Mouse (Mus musculus): Measurements from ENCODE around the gene Ndufa4l2. TPM values are rescaled to one million over a fixed set of nuclear protein-coding genes. Genes with fewer than 3 reads are reported as not detected.
A peak's percentile ranks its signal among the peaks of the same experiment; 100 is the strongest.

Gene Ndufa4l2
- polyA plus RNA-seq (2012): 1.1 and 2.6 TPM in 2 replicates

- peaks cover 76% of the 10 kb centered on the region for H3K4me1 ChIP-seq (ENCODE audit: control insufficient read depth)
- peaks cover 15% of the 10 kb centered on the region; the same call in 1 of the 2 replicates for H3K9me3 ChIP-seq (ENCODE audit: control insufficient read depth, low read length)
- no peak for TF ChIP-seq TAL1 (IDR thresholded peaks at IDR 0.05; ENCODE audit: low read length)
- no peak for TF ChIP-seq GATA1 (IDR thresholded peaks at IDR 0.05; ENCODE audit: low read length)
- H3K4me3 ChIP-seq (replicated peaks): peak within 1 kb of the TSS; percentile 39
- peaks cover 32% of the 10 kb centered on the region for H3K36me3 ChIP-seq (ENCODE audit: control insufficient read depth)
- H3K27me3 ChIP-seq (ENCODE audit: control insufficient read depth): peaks cover 72% of the 10 kb centered on the region
Observed at GRCm38 (mm10) chr10:127514764-127515163, at the start of gene Ndufa4l2. TSS of gene Ndufa4l2 (plus strand) at chr10:127514967.

- H3K4me1 ChIP-seq (ENCODE audit: control insufficient read depth): no peaks in the 10 kb centered on the region; the same call in 1 of the 2 replicates
- H3K27me3 ChIP-seq (ENCODE audit: control insufficient read depth): no peaks in the 10 kb centered on the region
- TF ChIP-seq TAL1 (IDR thresholded peaks at IDR 0.05; ENCODE audit: low read length): no peak
- no peak for TF ChIP-seq GATA1 (IDR thresholded peaks at IDR 0.05; ENCODE audit: low read length)
- H3K36me3 ChIP-seq (ENCODE audit: control insufficient read depth): peaks cover 40% of the 10 kb centered on the region
- H3K4me3 ChIP-seq (replicated peaks): no peak overlapping the region
- H3K9me3 ChIP-seq (ENCODE audit: control insufficient read depth, low read length): no peaks in the 10 kb centered on the region
Observed at GRCm38 (mm10) chr10:127471281-127471988, 43.3 kb upstream of the Ndufa4l2 start.

GRCm38 (mm10) chr10:127472722-127473121, 42.0 kb upstream of the Ndufa4l2 start:
- Histone ChIP-seq H3K9me3 (ENCODE audit: control insufficient read depth, low read length) (no peaks in the 10 kb centered on the region), H3K27me3 (ENCODE audit: control insufficient read depth) (no peaks in the 10 kb centered on the region), H3K4me3 (replicated peaks) (no peak overlapping the region), H3K36me3 (ENCODE audit: control insufficient read depth) (peaks cover 50% of the 10 kb centered on the region), H3K4me1 (ENCODE audit: control insufficient read depth) (no peaks in the 10 kb centered on the region; the same call in 1 of the 2 replicates)
- TF ChIP-seq GATA1 (IDR thresholded peaks at IDR 0.05; ENCODE audit: low read length) (no peak), TAL1 (IDR thresholded peaks at IDR 0.05; ENCODE audit: low read length) (no peak)

- no peaks in the 10 kb centered on the region for H3K27me3 ChIP-seq (ENCODE audit: control insufficient read depth)
- H3K4me3 ChIP-seq (replicated peaks): no peak overlapping the region
- TF ChIP-seq TAL1 (IDR thresholded peaks at IDR 0.05; ENCODE audit: low read length) (no peak), GATA1 (IDR thresholded peaks at IDR 0.05; ENCODE audit: low read length) (no peak)
- H3K9me3 ChIP-seq (ENCODE audit: control insufficient read depth, low read length): no peaks in the 10 kb centered on the region
- H3K36me3 ChIP-seq (ENCODE audit: control insufficient read depth): peaks cover 50% of the 10 kb centered on the region
- H3K4me1 ChIP-seq (ENCODE audit: control insufficient read depth): no peaks in the 10 kb centered on the region; the same call in 1 of the 2 replicates
Observed at GRCm38 (mm10) chr10:127475175-127475574, 39.6 kb upstream of the Ndufa4l2 start.

- no peak overlapping the region for H3K4me3 ChIP-seq (replicated peaks)
- no peaks in the 10 kb centered on the region; the same call in 1 of the 2 replicates for H3K4me1 ChIP-seq (ENCODE audit: control insufficient read depth)
- peaks cover 58% of the 10 kb centered on the region for H3K36me3 ChIP-seq (ENCODE audit: control insufficient read depth)
- no peak for TF ChIP-seq GATA1 (IDR thresholded peaks at IDR 0.05; ENCODE audit: low read length)
- no peak for TF ChIP-seq TAL1 (IDR thresholded peaks at IDR 0.05; ENCODE audit: low read length)
- no peaks in the 10 kb centered on the region for H3K9me3 ChIP-seq (ENCODE audit: control insufficient read depth, low read length)
- H3K27me3 ChIP-seq (ENCODE audit: control insufficient read depth): no peaks in the 10 kb centered on the region
Observed at GRCm38 (mm10) chr10:127476541-127476940, 38.2 kb upstream of the Ndufa4l2 start.

- Histone ChIP-seq H3K4me3 (replicated peaks) (no peak overlapping the region), H3K36me3 (ENCODE audit: control insufficient read depth) (peaks cover 57% of the 10 kb centered on the region), H3K4me1 (ENCODE audit: control insufficient read depth) (no peaks in the 10 kb centered on the region; the same call in 1 of the 2 replicates), H3K27me3 (ENCODE audit: control insufficient read depth) (no peaks in the 10 kb centered on the region), H3K9me3 (ENCODE audit: control insufficient read depth, low read length) (no peaks in the 10 kb centered on the region)
- TF ChIP-seq TAL1 (IDR thresholded peaks at IDR 0.05; ENCODE audit: low read length): no peak
- no peak for TF ChIP-seq GATA1 (IDR thresholded peaks at IDR 0.05; ENCODE audit: low read length)
Observed at GRCm38 (mm10) chr10:127477301-127477700, 37.5 kb upstream of the Ndufa4l2 start.

- Histone ChIP-seq H3K4me3 (replicated peaks) (no peak overlapping the region), H3K27me3 (ENCODE audit: control insufficient read depth) (no peaks in the 10 kb centered on the region), H3K36me3 (ENCODE audit: control insufficient read depth) (peaks cover 50% of the 10 kb centered on the region), H3K9me3 (ENCODE audit: control insufficient read depth, low read length) (no peaks in the 10 kb centered on the region), H3K4me1 (ENCODE audit: control insufficient read depth) (no peaks in the 10 kb centered on the region; the same call in 1 of the 2 replicates)
- TF ChIP-seq GATA1 (IDR thresholded peaks at IDR 0.05; ENCODE audit: low read length): no peak
- TF ChIP-seq TAL1 (IDR thresholded peaks at IDR 0.05; ENCODE audit: low read length): no peak
Observed at GRCm38 (mm10) chr10:127479131-127479530, 35.6 kb upstream of the Ndufa4l2 start.

DNA sequence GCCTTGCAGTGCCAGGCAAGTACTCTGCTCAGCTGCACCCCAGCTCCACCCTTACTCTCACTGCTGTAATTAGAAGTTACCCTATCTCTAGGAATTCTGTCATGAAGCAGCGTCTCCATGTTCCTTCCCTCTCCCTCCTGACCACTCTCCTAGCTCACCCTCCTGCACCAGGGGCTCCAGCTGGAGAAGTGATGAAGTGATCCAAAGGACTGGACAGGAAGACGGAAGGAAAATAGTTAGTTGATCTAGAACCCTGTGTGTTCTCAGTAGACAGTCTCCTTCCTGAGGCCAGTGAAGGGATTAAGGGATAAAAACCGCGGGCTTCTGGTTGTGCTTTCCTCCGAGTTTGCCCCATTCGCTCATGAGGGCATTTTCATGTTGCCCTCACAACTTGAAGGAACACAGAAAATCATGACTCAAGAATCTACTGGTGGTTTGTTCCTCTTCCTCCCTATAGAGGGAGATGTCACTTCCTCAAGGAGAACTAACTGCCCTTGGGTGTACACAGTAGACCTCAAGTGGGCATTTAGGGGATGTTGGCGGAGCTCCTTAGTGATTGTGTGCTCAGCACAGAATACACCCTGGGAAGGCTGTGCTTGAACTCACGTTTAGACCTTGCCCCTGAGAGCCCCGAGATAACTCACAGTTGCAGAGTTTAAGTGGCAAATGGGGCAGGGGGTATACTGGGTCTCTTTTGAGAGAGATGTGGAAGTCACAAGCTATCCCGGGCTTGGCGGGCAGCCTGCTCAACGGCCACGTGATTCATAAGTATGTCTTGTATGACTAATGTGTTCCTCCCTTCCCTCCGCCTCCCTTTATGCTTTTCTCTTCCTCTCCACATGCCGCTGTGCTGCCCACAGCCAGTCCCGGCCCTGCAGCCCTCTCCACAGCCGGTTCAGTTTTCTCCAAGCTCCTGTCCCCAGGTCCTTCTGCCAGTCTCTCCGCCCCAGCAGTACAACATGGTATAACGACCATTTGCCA, 33.6 kb upstream of the Ndufa4l2 start:
- peaks cover 56% of the 10 kb centered on the region for H3K36me3 ChIP-seq (ENCODE audit: control insufficient read depth)
- no peak overlapping the region for H3K4me3 ChIP-seq (replicated peaks)
- H3K27me3 ChIP-seq (ENCODE audit: control insufficient read depth): no peaks in the 10 kb centered on the region
- no peaks in the 10 kb centered on the region for H3K4me1 ChIP-seq (ENCODE audit: control insufficient read depth)
- H3K9me3 ChIP-seq (ENCODE audit: control insufficient read depth, low read length): no peaks in the 10 kb centered on the region
- TF ChIP-seq TAL1 (IDR thresholded peaks at IDR 0.05; ENCODE audit: low read length) (no peak), GATA1 (IDR thresholded peaks at IDR 0.05; ENCODE audit: low read length) (no peak)

- Histone ChIP-seq H3K36me3 (ENCODE audit: control insufficient read depth) (peaks cover 63% of the 10 kb centered on the region), H3K4me1 (ENCODE audit: control insufficient read depth) (no peaks in the 10 kb centered on the region), H3K4me3 (replicated peaks) (no peak overlapping the region), H3K27me3 (ENCODE audit: control insufficient read depth) (no peaks in the 10 kb centered on the region), H3K9me3 (ENCODE audit: control insufficient read depth, low read length) (no peaks in the 10 kb centered on the region)
- TF ChIP-seq TAL1 (IDR thresholded peaks at IDR 0.05; ENCODE audit: low read length) (no peak; the same call in 2 of the 3 replicates), GATA1 (IDR thresholded peaks at IDR 0.05; ENCODE audit: low read length) (no peak)
Observed at GRCm38 (mm10) chr10:127485235-127485634, 29.5 kb upstream of the Ndufa4l2 start.
